Comparison of ENCODE assay signal across 8 mouse cellular contexts in the genomic region with DNA sequence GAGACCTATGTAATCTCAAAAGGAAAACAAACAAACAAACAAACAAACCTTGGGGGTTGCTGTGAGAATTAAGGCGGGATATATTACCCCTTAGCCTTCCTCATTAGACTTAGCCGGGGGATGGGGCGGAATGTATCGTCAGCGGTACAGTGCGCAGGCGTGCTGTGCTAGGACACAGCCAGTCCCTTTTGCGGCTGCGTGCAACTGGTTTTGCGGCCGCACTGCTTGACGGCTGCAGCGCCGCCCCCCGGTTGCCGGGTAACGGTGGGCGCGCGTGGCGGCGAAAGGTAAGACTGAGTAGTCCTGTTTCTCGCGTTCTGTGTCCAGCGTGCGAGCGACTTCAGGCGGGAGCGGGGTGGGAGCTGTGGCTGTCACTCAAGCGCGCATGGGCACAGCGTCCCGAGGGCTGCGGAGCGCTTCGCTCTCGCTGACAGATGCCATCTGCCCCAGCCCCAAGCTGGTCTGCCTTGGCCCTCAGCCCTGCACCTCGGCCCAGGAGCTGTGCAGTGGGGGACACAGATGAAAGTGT. TPM values are rescaled to one million over a fixed set of nuclear protein-coding genes. Genes with fewer than 3 reads are reported as not detected.
DNase-seq lines count a peak whose midpoint lies in the region; ATAC-seq and TF ChIP-seq lines count a peak whose summit lies in the region.

Tsen2 (plus strand) TSS at position 223 of the 529 bp plus-strand sequence.

- H3K9ac ChIP-seq in heart, embryonic 11.5 days (ENCODE audit: low read depth, low read length) = peak within 1 kb of the TSS; percentile 88
- peak within 1 kb of the TSS; percentile 92 for H3K9ac ChIP-seq in kidney, embryonic 16.5 days (replicated peaks; ENCODE audit: low read length)
- H3K9ac ChIP-seq in liver, adult 2 months (ENCODE audit: low read depth, low read length) = peak within 1 kb of the TSS; percentile 86

- peak; percentile 85 for ATAC-seq in erythroblast, adult 5-6 weeks (replicated peaks; ENCODE audit: low FRiP score, poor library complexity, severe bottlenecking)
- peak; percentile 93 for ATAC-seq in heart, embryonic 11.5 days (replicated peaks; ENCODE audit: insufficient number of reproducible peaks, low FRiP score, low TSS enrichment)
- ATAC-seq in kidney, embryonic 16.5 days (ENCODE audit: low FRiP score, low TSS enrichment) = peak; percentile 93

- peak within 1 kb of the TSS; percentile 91 for H3K4me2 ChIP-seq in heart, embryonic 11.5 days
- H3K4me2 ChIP-seq in kidney, embryonic 16.5 days (replicated peaks; ENCODE audit: low read depth, low read length) = peak within 1 kb of the TSS; percentile 87
- peak within 1 kb of the TSS; percentile 75 for H3K4me2 ChIP-seq in myocyte (ENCODE audit: low read depth)

- no peak for TF ChIP-seq CTCF in liver, adult 2 months (IDR thresholded peaks at IDR 0.05; ENCODE audit: low read depth, low read length)

- H3K79me2 ChIP-seq in liver, adult 2 months (ENCODE audit: control insufficient read depth, insufficient read depth, low read length) = no peaks in the 10 kb centered on the region
- peaks cover 14% of the 10 kb centered on the region for H3K79me2 ChIP-seq in myocyte (ENCODE audit: control insufficient read depth, insufficient read depth)

- no peaks in the 10 kb centered on the region for H3K27me3 ChIP-seq in heart, embryonic 11.5 days (ENCODE audit: control insufficient read depth, insufficient read depth, low read length)
- no peaks in the 10 kb centered on the region for H3K27me3 ChIP-seq in kidney, embryonic 16.5 days (ENCODE audit: insufficient read depth, low read length)
- H3K27me3 ChIP-seq in liver, adult 2 months (ENCODE audit: control insufficient read depth, insufficient read depth, low read length) = no peaks in the 10 kb centered on the region
- H3K27me3 ChIP-seq in myocyte (ENCODE audit: control insufficient read depth, insufficient read depth, insufficient read length) = no peaks in the 10 kb centered on the region
- H3K27me3 ChIP-seq in splenic B cell, adult 2 months (ENCODE audit: control insufficient read depth, insufficient read depth, low read length, poor library complexity, severe bottlenecking) = no peaks in the 10 kb centered on the region

- WGBS in heart, embryonic 11.5 days (ENCODE audit: insufficient replicate concordance) = 0% methylated on average over 38 of the region's 38 CpGs
- WGBS in kidney, embryonic 16.5 days = under 1% methylated on average over 38 of the region's 38 CpGs
- 1% methylated on average over 38 of the region's 38 CpGs for WGBS in liver, adult 2 months

- H3K27ac ChIP-seq in heart, embryonic 11.5 days (ENCODE audit: low read depth, low read length) = peak within 1 kb of the TSS; percentile 68
- peak within 1 kb of the TSS; percentile 84 for H3K27ac ChIP-seq in kidney, embryonic 16.5 days (ENCODE audit: low read length)
- peak within 1 kb of the TSS; percentile 57 for H3K27ac ChIP-seq in liver, adult 2 months (replicated peaks; ENCODE audit: insufficient read depth, low read depth, low read length)

- H3K4me3 ChIP-seq in heart, embryonic 11.5 days (ENCODE audit: low read depth, low read length) = peak within 1 kb of the TSS; percentile 75
- H3K4me3 ChIP-seq in kidney, embryonic 16.5 days (ENCODE audit: low read length) = peak within 1 kb of the TSS; percentile 86
- H3K4me3 ChIP-seq in liver, adult 2 months (ENCODE audit: insufficient read depth, low read depth, low read length) = peak within 1 kb of the TSS; percentile 82
- H3K4me3 ChIP-seq in myocyte = peak within 1 kb of the TSS; percentile 70

- H3K9me3 ChIP-seq in heart, embryonic 11.5 days (replicated peaks; ENCODE audit: control insufficient read depth, low read length) = no peaks in the 10 kb centered on the region
- H3K9me3 ChIP-seq in kidney, embryonic 16.5 days (ENCODE audit: low read length) = no peaks in the 10 kb centered on the region

- H3K4me1 ChIP-seq in heart, embryonic 11.5 days (ENCODE audit: control insufficient read depth, insufficient read depth, low read length) = no peaks in the 10 kb centered on the region; the same call in 1 of the 2 replicates
- H3K4me1 ChIP-seq in kidney, embryonic 16.5 days (ENCODE audit: insufficient read depth, low read length) = peaks cover 11% of the 10 kb centered on the region
- H3K4me1 ChIP-seq in liver, adult 2 months (ENCODE audit: control insufficient read depth, insufficient read depth, low read length) = peaks cover 13% of the 10 kb centered on the region

- 0 out of 2 replicates have a peak, but pooled peaks have one; percentile 23 for TF ChIP-seq POLR2A in liver, adult 2 months (IDR thresholded peaks at IDR 0.05; ENCODE audit: extremely low read depth, insufficient read depth, low read length)
- peak; percentile 86 for TF ChIP-seq POLR2A in myocyte (IDR thresholded peaks at IDR 0.05; ENCODE audit: insufficient read length, low read depth)

- peak within 1 kb of the TSS; percentile 53 for H3ac ChIP-seq in myocyte (ENCODE audit: control insufficient read depth, insufficient read length)

- peak; percentile 97 for DNase-seq in B cell, adult 2 months
- DNase-seq in brain, adult 2 months (ENCODE audit: low read depth, low spot score) = peak; percentile 97
- DNase-seq in liver, adult 2 months (ENCODE audit: extremely low read depth, low read depth, low spot score) = peak; percentile 80
- DNase-seq in splenic B cell, adult 2 months (ENCODE audit: low read depth, low spot score) = peak; percentile 96

- peaks cover 4% of the 10 kb centered on the region for H3K36me3 ChIP-seq in heart, embryonic 11.5 days (ENCODE audit: control insufficient read depth, insufficient read depth, low read length)
- H3K36me3 ChIP-seq in kidney, embryonic 16.5 days (ENCODE audit: insufficient read depth, low read length) = peaks cover 5% of the 10 kb centered on the region; the same call in 1 of the 2 replicates
- H3K36me3 ChIP-seq in liver, adult 2 months (ENCODE audit: control insufficient read depth, insufficient read depth, low read length) = peaks cover 3% of the 10 kb centered on the region
- no peaks in the 10 kb centered on the region for H3K36me3 ChIP-seq in myocyte (ENCODE audit: control insufficient read depth, insufficient read depth)
- H3K36me3 ChIP-seq in splenic B cell, adult 2 months (ENCODE audit: control insufficient read depth, insufficient read depth, low read length, poor library complexity, severe bottlenecking) = no peaks in the 10 kb centered on the region

TF ChIP-seq in myocyte, 11 proteins besides CTCF, POLR2A, EP300 and RAD21:
- TF ChIP-seq MYOD1 (IDR thresholded peaks at IDR 0.05; ENCODE audit: control insufficient read depth in 1 of 3, insufficient read length in 2 of 3, low read depth in 2 of 3) (peak in 1 of 3 experiments; percentile 47), POLR2AphosphoS2 (IDR thresholded peaks at IDR 0.05; ENCODE audit: insufficient read length, low read depth) (peak; percentile 86), MYOG (IDR thresholded peaks at IDR 0.05; ENCODE audit: control insufficient read depth in 1 of 3, insufficient read depth in 1 of 3, insufficient read length in 2 of 3, low read depth in 2 of 3) (peak in 1 of 3 experiments; percentile 3), SRF (IDR thresholded peaks at IDR 0.05; ENCODE audit: control insufficient read depth, insufficient read length, low read depth) (peak; percentile 22), REST (IDR thresholded peaks at IDR 0.05; ENCODE audit: insufficient read depth, insufficient read length) (no peak)

RNA-seq across cellular contexts. Expression of gene Tsen2, which starts in this region (rescaled TPM):
- total RNA-seq in erythroblast, adult 5-6 weeks (2015; ENCODE audit: low replicate concordance) = 1.0 and 2.9 TPM in 2 replicates
- 1.3 and 4.0 TPM in 2 replicates for total RNA-seq in erythroblast, adult 5-6 weeks (2017; ENCODE audit: low replicate concordance)
- polyA plus RNA-seq in heart, embryonic 11.5 days (2014; fragmentation: Nextera tagmentation; extraction: Ambion mirVana) = 19.4 and 19.9 TPM in 2 replicates
- polyA plus RNA-seq in kidney, embryonic 16.5 days (2015; fragmentation: Nextera tagmentation; extraction: Ambion mirVana) = 35.0 and 35.2 TPM in 2 replicates
- 4.1 and 5.6 TPM in 2 replicates for total RNA-seq in liver, adult 2 months (2014; rRNA removed)
- polyA plus RNA-seq in liver, adult 2 months (2012; rRNA removed) = 2.8 and 3.4 TPM in 2 replicates
- 13.4 TPM for polyA plus RNA-seq in myocyte (2012; fragmentation: generic; extraction: Trizol)

Comparison
In these comparisons a context has a peak if more than half of its experiments do, and no peak if none do; other contexts are left out.
1. Peak in every context shown above with its lines: DNase-seq, ATAC-seq, H3K4me3 ChIP-seq and H3K27ac ChIP-seq.